Mouse (Mus musculus) layer of hippocampus, postnatal 36 days (tissue): ENCODE results near the gene Zc3h18. TPM values are rescaled to one million over a fixed set of nuclear protein-coding genes. Genes with fewer than 3 reads are reported as not detected.
A peak's percentile ranks its signal among the peaks of the same experiment; 100 is the strongest.

ENCODE experiments used
- DNase-seq, 2 experiments: peaks; one replicate each; pipeline ENCODE4 v3.0.0; 2022
- total RNA-seq, 2 experiments: library from RNA; stranded (reverse); gene quantifications; 2 replicates each; pipeline ENCODE4 v1.2.3; 2021

Gene Zc3h18
- 10 to 100 TPM; 38.9 to 39.1 TPM for total RNA-seq

- peak; percentile 99 for DNase-seq
These were observed at the start of gene Zc3h18 for GRCm38 (mm10) chr8:122376365-122377231. Zc3h18 (plus strand) TSS chr8:122376609.

GRCm38 (mm10) chr8:122329072-122329471, 47.3 kb upstream of the Zc3h18 start:
- no peak for DNase-seq

GRCm38 (mm10) chr8:122329553-122330239, 46.7 kb upstream of the Zc3h18 start:
- no peak for DNase-seq

GRCm38 (mm10) chr8:122330446-122331133, 45.8 kb upstream of the Zc3h18 start:
- no peak for DNase-seq

GRCm38 (mm10) chr8:122331134-122331523, 45.3 kb upstream of the Zc3h18 start:
- DNase-seq, result no peak

- peak; percentile 79 to 85 for DNase-seq
These were observed 43.5 kb upstream of the Zc3h18 start for GRCm38 (mm10) chr8:122332753-122333506.

- DNase-seq, result no peak
These were observed 42.9 kb upstream of the Zc3h18 start for GRCm38 (mm10) chr8:122333531-122333930.

- no peak for DNase-seq
These were observed 41.5 kb upstream of the Zc3h18 start for GRCm38 (mm10) chr8:122334791-122335490.

- no peak for DNase-seq
These were observed 40.7 kb upstream of the Zc3h18 start for GRCm38 (mm10) chr8:122335638-122336250.

- peak in 1 of 2 experiments; percentile 47 for DNase-seq
These were observed 40.0 kb upstream of the Zc3h18 start for GRCm38 (mm10) chr8:122336251-122336910.

GRCm38 (mm10) chr8:122338852-122339251, 37.6 kb upstream of the Zc3h18 start:
- no peak for DNase-seq

GRCm38 (mm10) chr8:122340761-122341160, 35.6 kb upstream of the Zc3h18 start:
- DNase-seq, result no peak

GRCm38 (mm10) chr8:122341790-122342189, 34.6 kb upstream of the Zc3h18 start:
- no peak for DNase-seq

- no peak for DNase-seq
These were observed 34.0 kb upstream of the Zc3h18 start for GRCm38 (mm10) chr8:122342362-122342761.

GRCm38 (mm10) chr8:122342806-122343209, 33.6 kb upstream of the Zc3h18 start:
- DNase-seq, result no peak

- DNase-seq, result no peak
These were observed 33.1 kb upstream of the Zc3h18 start for GRCm38 (mm10) chr8:122343341-122343740.

- no peak for DNase-seq
These were observed 32.7 kb upstream of the Zc3h18 start for GRCm38 (mm10) chr8:122343758-122344157.

GRCm38 (mm10) chr8:122344219-122344618, 32.2 kb upstream of the Zc3h18 start:
- no peak for DNase-seq

- no peak for DNase-seq
These were observed 31.0 kb upstream of the Zc3h18 start for GRCm38 (mm10) chr8:122345181-122346095.
